Mouse (Mus musculus) liver, adult 10 weeks (tissue): ENCODE results near the gene Uba2. TPM values are rescaled to one million over a fixed set of nuclear protein-coding genes. Genes with fewer than 3 reads are reported as not detected.

Source experiments
- polyA plus RNA-seq: library from polyadenylated mRNA; stranded (reverse); fragments of 350-450 nt; fragmentation: Illumina TruSeq; extraction: RNeasy Lipid Tissue Mini Kit (QIAGEN cat#74804); gene quantifications from one replicate; pipeline ENCODE4 v1.2.3, GENCODE M21; 2014; ENCODE audit warnings: low read depth, low replicate concordance

Gene Uba2
- polyA plus RNA-seq, result 27.4 TPM

DNA sequence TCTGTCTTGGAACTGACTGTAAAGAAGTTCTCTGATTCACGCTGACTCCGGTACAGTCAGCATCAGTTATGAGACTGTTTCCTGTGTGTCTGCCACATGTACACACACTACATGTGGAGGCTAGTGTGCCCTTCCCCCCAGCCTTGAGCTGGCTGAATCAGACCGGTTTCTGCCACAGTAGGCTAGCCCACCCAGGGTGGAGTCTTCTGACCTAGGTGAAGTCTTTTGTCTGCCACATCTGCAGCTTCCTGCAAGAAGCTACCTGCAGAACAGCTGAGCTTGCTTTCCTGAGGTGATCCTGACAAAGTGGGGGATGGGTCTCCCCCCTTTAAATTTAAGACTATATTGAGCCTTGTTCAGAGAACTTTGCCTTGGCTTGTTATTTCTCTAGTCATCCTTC, at the start of gene Uba2:
Uba2 (minus strand) TSS at position 146 of the 400 bp plus-strand sequence.

DNA sequence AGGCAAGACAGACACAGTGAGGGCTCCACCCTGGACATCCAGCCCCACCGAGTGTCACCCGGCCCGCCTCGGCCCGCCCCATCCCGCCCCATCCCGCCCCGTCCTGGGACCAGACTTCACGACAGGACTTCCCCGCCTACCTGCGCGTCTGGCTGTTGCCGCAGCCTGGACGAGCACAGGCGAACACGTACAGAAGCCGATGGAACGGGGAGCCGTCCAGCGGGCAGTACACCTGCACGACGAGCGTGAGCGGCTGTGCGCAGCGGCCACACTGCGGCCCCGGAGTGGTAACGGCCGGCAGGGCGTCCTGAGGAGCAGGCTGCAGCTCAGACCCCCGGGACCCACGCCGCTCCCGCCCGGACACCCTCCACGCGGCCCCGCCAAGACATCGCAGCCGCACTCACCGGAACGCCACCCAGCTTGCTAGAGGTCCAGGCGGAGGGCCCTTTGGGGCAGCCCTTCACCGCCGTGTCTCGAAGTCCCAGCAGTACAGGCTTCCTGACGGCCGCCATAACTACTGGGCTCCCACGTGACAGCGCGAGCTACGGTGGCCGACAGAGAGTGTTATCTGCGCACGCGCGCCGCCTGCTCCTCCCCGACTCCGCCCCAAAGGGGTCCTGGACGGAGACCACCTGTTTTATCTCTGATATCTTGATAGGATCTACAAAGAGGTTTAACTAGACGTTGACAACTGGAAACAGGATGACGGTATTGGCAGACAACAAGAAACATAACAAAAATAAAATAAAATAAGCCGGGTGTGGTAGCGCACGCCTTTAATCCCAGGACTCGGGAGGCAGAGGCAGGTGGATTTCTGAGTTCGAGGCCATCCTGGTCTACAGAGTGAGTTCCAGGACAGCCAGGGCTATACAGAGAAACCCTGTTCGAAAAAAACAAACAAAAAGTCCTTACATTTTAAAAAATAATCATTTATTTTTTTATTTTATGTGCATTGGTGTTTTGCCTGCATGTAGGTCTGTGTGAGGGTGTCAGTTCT, 27.0 kb upstream of the Uba2 start, which contains the start of gene Pdcd2l:
Pdcd2l (minus strand) TSS at position 530 of the 997 bp plus-strand sequence.

DNA sequence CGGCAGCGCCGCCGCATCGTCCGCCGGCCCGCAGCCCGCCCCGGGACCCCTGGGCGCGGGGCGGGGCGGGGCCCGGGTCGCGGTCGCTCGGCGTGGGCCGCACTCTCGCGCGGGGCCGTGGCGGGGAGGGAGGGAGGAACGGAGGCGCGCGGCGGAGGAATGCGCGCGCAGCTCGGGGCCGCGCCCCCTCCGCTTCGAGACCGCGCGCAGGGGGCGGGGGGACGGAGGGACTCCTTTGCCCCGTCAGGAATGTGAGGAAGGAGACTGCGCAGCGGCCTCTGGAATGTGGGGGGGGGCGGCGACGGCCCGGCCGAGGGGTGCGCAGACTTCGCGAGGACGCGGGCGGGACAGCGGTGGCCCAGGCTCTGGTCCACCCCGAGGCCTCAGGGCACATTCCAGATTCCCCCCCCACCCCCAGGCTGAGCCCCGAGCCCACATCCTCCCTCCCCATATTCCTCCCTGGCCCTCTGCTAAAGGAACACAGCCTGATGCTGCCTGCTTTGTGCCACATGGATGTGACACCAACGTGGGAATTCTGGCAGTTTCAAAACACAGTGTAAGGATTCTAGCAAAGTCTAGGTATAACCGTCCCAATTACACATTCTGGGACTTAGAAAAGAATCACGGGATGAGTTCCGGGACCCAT, 36.2 kb downstream of the Uba2 start, which contains the start of gene Wtip:
Wtip (minus strand) TSS at position 152 of the 646 bp plus-strand sequence.

DNA sequence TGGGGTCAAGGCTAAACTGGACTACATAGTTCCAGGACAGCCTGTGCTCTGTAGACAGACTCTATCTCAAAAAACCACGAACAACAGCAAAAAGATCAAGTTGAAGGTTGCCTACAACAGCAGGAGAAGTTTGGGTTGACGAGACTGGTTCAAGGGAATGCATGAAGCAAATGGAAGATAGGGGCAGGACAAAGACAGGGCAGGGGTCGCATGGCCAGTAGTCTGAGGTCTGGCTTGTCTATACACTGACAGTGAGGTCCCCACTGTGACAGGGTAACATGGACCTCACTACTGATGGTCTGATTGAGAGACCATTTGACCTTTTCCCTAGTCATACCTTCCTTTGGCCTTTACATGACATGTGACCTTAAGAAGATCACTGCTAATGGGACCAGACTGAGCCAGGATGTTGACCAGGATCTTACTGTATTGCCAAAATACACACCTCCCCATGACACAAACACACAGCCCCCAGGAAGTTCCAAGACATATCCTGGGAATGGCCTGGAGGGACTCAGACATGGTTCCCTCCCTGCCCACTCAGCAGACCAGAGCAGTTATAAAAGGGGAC, 74.4 kb downstream of the Uba2 start, which contains the start of gene Scgb1b30:
Scgb1b30 (plus strand) TSS at position 521 of the 571 bp plus-strand sequence.

Other genes with a start within 250 kb of the Uba2 start
- not detected for gene Scgb2b26, start 224.6 kb downstream of the Uba2 start, polyA plus RNA-seq
- not detected for gene Scgb2b27, start 155.7 kb downstream of the Uba2 start, polyA plus RNA-seq
- not detected for gene Scgb1b27, start 148.1 kb downstream of the Uba2 start, polyA plus RNA-seq
- not detected for gene Scgb1b30, start 74.2 kb downstream of the Uba2 start, polyA plus RNA-seq
- gene Wtip, start 36.3 kb downstream of the Uba2 start, polyA plus RNA-seq, result not detected
- 2.7 TPM for gene Pdcd2l, start 27.1 kb upstream of the Uba2 start, polyA plus RNA-seq
- 20.4 TPM for gene Gpi1, start 60.7 kb upstream of the Uba2 start, polyA plus RNA-seq
- gene Gm6096, start 81.4 kb upstream of the Uba2 start, polyA plus RNA-seq, result not detected
- 8.9 TPM for gene 4931406P16Rik, start 144.0 kb upstream of the Uba2 start, polyA plus RNA-seq
- 43.0 TPM for gene Lsm14a, start 223.7 kb upstream of the Uba2 start, polyA plus RNA-seq